Mouse (Mus musculus) cerebellum, adult 9-11 months (tissue): ENCODE results near the gene Washc4.
A peak's percentile ranks its signal among the peaks of the same experiment; 100 is the strongest.

Experiments
- DNase-seq: peaks from one replicate; pipeline ENCODE4 v3.0.0; 2022

Washc4 gene

GRCm38 (mm10) chr10:83603956-83604564, 60.5 kb downstream of the Washc4 start:
- peak; percentile 44 for DNase-seq

- DNase-seq, result peak; percentile 22
These were observed 62.2 kb downstream of the Washc4 start for GRCm38 (mm10) chr10:83605637-83606183.

DNA sequence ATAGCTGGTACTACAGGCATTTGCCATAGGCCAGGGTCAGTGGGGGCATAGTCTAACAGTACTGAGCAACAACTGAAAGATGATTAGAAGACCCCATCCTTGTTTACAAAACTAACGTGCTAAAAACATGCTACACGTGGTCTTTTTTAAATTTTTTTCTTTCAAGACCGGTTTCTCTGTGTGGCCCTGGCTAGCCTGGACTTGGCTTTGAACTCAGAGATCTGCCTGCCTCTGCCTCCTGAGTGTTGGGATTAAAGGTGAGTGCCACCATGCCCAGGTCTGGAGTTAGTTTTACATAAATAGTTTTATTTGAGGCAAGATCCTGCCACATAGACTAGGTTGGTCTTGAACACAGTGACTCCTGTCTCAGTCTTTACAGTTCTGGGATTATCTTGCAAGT, 63.6 kb downstream of the Washc4 start:
- DNase-seq, result no peak

DNA sequence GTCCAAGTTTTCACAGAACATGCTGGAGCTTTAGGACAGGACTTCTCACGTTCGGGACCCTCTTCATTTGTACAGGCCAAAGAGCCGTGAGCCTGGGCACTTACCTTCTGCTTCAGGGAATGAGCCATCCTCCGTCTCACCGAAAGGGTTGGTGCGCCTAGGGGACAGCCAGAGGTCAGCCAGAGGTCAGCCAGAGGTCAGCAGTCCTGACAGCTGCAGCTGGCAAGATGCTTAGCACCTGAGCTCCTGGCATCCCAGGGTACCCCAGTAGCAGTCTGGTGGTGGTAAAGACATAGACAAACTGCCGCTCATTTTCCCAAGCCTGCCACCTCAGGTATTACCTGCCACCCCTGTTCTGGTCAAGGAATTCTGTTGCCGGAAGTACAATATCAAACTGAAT, 65.0 kb downstream of the Washc4 start:
- DNase-seq, result peak; percentile 9

DNA sequence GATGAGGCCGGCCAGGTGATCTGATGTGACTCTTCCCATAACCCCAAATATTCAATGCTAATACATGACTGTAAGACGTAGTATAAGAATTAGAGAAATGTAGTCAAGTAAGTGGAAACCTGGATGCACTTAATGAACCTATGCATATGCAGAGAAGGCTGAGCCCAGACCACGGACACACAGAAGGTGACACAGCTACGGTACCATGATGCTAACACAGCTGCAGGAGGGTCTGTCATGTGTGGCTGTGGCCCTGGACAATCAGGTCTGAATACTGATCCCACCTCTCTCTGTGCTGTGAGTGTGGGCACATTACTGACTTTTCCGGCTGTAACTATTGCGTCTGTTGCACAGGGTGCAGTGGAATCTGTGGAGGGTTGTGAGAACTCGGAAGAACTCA, 67.0 kb downstream of the Washc4 start:
- peak; percentile 3 for DNase-seq

- no peak for DNase-seq
These were observed 68.3 kb downstream of the Washc4 start for GRCm38 (mm10) chr10:83611863-83612262.

GRCm38 (mm10) chr10:83612648-83613215, 69.2 kb downstream of the Washc4 start:
- no peak for DNase-seq

DNA sequence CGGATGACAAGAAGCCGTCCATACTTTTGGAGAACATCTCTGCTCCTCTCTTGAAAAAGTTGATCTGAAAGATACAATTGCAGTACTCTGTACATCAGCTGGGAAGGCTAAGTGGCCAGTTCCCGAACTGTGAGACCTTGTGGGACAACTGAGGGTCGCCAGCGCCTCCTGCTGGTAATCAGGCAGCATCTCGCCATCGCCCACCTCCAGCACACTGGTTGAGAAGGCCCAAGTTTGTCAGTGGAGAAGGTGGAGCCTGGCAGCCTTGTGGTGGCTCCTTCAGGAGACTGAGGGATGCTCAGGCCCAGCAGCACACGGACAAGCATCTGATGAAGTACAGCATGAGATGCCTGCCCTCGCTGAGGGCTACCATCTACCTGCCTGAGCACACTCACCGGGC, 73.8 kb downstream of the Washc4 start:
- peak; percentile 69 for DNase-seq

DNA sequence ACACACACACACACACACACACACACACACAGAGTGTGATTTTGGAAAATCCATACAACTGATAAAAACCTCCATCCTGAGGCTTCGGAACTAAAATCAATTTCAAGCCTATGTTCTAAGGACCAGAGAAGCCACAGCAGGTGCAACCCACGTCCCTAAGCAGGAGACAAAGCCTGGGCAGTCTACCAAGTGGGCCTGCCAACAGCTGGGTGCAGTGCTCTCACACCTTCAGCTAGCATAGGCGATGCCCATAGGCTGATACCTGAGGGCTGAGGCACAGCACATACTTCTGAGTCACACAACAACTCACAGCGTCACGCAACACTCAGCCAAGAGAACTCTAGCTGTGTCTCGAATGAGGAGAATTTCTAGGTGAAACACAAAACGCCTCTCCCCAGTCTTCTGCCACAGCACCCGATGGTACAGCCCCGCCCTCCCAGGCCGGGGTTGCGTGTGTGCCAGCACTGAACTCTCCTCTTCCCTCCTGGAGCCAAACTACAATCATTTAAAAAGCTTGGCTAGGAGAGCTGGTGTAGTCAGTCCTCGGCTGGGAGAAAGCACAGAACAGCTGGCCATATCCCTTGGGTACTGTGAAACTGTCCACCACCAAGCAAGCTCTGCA, 75.4 kb downstream of the Washc4 start:
- DNase-seq, result peak; percentile 89

- peak; percentile 97 for DNase-seq
These were observed 77.0 kb downstream of the Washc4 start for GRCm38 (mm10) chr10:83620350-83621055.

DNA sequence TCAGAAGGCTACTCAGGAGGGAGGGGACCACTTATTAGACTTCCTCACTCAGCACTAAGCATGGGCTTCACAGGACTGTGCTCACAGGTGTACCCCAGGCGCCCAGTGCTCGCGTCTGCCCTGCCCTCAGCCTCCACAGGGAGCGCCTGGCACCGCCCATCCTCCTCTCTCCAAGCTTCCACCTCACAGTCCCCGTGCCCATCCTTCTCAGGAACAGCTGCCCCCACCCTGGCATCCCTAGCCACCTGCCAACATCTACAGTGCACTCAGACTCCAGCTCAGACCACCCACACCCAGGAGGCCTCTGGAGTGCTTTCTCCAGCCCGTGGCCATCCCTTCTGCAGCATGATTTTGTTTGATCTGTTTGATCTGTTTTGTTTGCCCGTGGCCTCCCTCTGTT, 80.5 kb downstream of the Washc4 start:
- DNase-seq, result peak; percentile 65

GRCm38 (mm10) chr10:83624841-83625240, 81.3 kb downstream of the Washc4 start:
- DNase-seq, result peak; percentile 90

GRCm38 (mm10) chr10:83627113-83627687, 83.6 kb downstream of the Washc4 start:
- DNase-seq, result no peak

DNA sequence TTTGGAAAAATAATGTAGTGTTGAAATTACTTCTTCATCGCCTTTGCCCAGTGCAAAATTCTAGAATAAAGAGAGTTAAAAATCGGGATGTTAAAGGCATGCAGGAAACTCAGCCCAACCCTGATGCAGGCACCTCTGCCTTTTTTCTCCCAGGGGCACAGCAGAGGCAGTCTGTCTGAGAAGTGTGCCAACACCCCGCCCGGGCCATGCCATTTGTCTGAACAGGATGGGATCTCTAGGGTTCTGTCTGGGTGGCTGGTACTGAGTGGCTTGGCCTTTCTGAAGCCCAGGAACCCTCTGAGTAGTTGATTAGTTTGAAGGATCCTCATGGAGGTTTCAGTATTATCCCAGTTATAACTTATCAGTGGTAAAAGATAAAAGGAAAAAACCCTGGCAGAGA, 84.7 kb downstream of the Washc4 start:
- peak; percentile 49 for DNase-seq

DNA sequence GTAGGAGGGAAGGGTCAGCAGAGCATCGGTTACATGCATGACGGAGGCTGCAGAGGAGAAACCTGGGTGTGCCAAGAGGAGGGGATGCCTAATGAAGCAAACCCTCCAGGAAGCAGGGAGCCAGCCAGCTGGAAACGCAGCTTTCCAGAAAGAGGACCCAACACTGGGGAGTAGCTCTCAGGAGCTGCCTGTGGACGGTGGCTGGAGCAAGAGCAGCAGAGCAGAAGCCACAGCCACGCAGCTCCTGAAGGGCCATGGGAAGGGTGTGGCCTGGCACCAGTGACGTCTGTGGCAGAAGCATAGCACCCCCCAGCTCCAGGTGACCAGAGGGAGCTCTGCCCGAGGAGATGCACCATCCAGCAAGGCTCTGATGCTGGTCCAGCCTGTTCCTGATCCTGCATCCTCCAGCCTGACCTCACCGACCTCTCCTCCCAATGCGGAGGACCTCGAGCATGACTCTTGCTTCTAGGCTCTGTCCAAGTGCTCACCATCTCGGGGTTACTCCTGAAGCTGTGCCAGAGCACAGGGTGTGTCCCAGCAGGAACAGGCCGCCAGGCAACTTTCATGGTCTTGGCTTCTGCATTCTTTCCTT, 85.7 kb downstream of the Washc4 start:
- DNase-seq, result peak; percentile 77

- DNase-seq, result no peak
These were observed 86.3 kb downstream of the Washc4 start for GRCm38 (mm10) chr10:83629878-83630277.

- peak; percentile 96 for DNase-seq
These were observed 87.3 kb downstream of the Washc4 start for GRCm38 (mm10) chr10:83630899-83631298.

DNA sequence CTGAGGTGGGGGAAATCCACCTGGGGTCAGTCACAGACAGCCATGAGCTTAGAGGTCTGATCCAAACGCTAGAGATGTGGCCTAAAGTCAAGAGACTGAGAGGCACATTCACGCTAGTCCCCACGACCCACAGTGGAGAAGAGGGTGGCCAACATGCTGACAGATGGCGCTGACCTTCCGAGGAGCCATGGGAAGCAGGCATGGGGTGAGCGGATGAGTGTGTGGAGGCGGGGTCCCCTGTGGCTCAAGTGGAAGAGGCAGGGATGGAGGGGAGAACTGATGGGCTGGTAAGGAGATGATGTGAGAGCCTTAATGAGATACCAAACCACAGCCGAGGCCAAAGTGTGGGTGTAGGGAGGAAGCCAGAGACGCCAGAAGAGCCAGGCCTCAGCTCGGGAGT, 88.2 kb downstream of the Washc4 start:
- DNase-seq, result peak; percentile 78

DNA sequence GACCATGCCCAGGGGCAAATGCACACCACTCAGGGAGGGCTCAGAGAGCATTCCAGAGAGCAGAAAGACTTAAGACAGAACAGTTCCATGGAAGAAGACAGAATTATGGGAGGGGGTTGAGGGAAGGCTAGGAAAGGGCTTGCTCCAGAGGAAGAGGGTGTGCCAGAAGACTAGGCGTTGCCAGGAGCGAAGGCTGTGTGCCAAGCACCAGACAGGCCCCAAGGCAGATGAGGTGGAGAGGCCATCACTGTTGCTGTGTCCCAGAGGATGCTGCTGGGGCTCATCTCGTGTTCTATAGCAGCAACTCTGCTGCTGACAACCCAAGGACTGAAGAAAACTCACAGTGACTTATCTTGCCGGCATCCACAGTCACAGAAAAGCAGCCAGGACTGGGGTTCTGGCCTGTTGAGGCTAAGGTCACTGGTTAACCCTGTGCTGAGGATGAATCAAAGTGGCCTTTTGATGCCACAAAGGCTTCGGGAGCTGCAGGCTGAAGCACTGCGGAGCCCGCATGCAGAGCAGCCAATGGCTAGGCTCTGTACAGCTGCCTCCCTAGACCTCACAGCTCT, 89.3 kb downstream of the Washc4 start:
- peak; percentile 66 for DNase-seq

GRCm38 (mm10) chr10:83634461-83634860, 90.9 kb downstream of the Washc4 start:
- DNase-seq, result peak; percentile 47

DNA sequence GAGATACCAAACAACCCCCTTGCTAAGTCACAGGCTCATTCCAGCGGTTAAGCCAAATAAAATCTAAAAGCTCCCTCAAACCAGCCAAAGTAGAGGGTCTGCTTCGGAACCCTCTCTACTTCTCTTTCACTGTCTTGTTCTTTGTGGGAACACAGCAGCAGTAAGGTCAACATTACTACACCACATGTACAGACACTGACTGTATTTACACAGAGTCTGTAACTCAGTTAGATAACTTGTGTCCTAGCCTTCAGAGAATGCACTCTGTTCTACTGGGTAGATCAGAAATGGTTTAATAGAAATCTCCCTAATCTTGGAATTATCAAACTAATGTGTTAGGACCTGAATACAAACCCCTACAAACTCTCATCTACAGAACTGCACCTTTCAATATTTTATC, 92.6 kb downstream of the Washc4 start:
- no peak for DNase-seq

DNA sequence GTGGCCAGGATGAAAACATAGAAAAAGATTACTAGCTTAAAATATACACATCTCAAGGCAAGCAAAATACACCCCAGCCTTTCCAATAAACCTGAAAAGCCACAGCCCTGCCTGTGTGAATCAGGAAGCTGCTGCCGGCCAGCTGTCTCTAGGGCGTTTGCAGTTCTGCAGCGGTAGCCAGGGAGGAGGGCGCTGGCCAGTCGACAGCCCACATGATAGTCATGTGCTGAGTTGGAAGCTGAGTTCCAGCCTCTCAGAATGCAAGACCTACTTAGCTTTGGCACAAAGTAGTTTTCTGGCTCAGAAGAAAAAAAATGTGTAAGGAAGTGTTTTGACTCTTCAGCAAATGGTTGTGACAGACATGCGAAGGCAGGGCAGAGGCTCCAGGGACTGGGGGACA, 93.7 kb downstream of the Washc4 start:
- peak; percentile 69 for DNase-seq
